Mouse (Mus musculus): ENCODE results near the gene Rab3a. TPM values are rescaled to one million over a fixed set of nuclear protein-coding genes. Genes with fewer than 3 reads are reported as not detected.

Gene Rab3a
- polyA plus RNA-seq, 1 experiment from 2014 or later: 2.7 TPM

GRCm38 (mm10) chr8:70776496-70777444 is 22.3 kb downstream of the Rab3a start, which contains the start of gene Pik3r2:
Pik3r2 (minus strand) TSS chr8:70776713.
- ATAC-seq (ENCODE audit: low read depth) (peak; percentile 85), DNase-seq (peak; percentile 95)
- H3K36me3 ChIP-seq: peaks cover 69% of the 10 kb centered on the region
- peaks cover 61% of the 10 kb centered on the region for H3K4me1 ChIP-seq (replicated peaks)
- H3K27me3 ChIP-seq: no peaks in the 10 kb centered on the region
- peak within 1 kb of the TSS; percentile 81 for H3K4me3 ChIP-seq (replicated peaks)
- peak within 1 kb of the TSS; percentile 94 for H3K27ac ChIP-seq
- no peaks in the 10 kb centered on the region for H3K9me3 ChIP-seq (replicated peaks)
- peak within 1 kb of the TSS; percentile 100 for H3K4me2 ChIP-seq
- peak within 1 kb of the TSS; percentile 96 for H3K9ac ChIP-seq
- under 1% methylated on average over 94 of the region's 94 CpGs for WGBS (ENCODE audit: insufficient replicate concordance)

- Histone ChIP-seq H3K4me2 (no peak overlapping the region), H3K27me3 (no peaks in the 10 kb centered on the region), H3K9me3 (replicated peaks) (no peaks in the 10 kb centered on the region), H3K36me3 (peaks cover 71% of the 10 kb centered on the region), H3K9ac (no peak overlapping the region), H3K4me1 (replicated peaks) (peaks cover 39% of the 10 kb centered on the region), H3K27ac (peak overlapping the region; percentile 18; the same call in 1 of the 2 replicates), H3K4me3 (replicated peaks) (no peak overlapping the region)
- WGBS (ENCODE audit: insufficient replicate concordance): 56% methylated on average over 11 of the region's 11 CpGs
- DNase-seq: no peak
- no peak for ATAC-seq (ENCODE audit: low read depth)
These were observed 25.6 kb downstream of the Rab3a start for GRCm38 (mm10) chr8:70780093-70780492.

GRCm38 (mm10) chr8:70786291-70787050 is 32.0 kb downstream of the Rab3a start:
- H3K4me1 ChIP-seq (replicated peaks): peaks cover 57% of the 10 kb centered on the region
- DNase-seq (no peak), ATAC-seq (ENCODE audit: low read depth) (no peak)
- no peak overlapping the region for H3K9ac ChIP-seq
- peaks cover 85% of the 10 kb centered on the region for H3K36me3 ChIP-seq
- no peak overlapping the region for H3K27ac ChIP-seq
- H3K4me2 ChIP-seq: no peak overlapping the region
- H3K4me3 ChIP-seq (replicated peaks): no peak overlapping the region
- H3K9me3 ChIP-seq (replicated peaks): no peaks in the 10 kb centered on the region
- no peaks in the 10 kb centered on the region for H3K27me3 ChIP-seq
- WGBS (ENCODE audit: insufficient replicate concordance): 90% methylated on average over 25 of the region's 25 CpGs

DNA sequence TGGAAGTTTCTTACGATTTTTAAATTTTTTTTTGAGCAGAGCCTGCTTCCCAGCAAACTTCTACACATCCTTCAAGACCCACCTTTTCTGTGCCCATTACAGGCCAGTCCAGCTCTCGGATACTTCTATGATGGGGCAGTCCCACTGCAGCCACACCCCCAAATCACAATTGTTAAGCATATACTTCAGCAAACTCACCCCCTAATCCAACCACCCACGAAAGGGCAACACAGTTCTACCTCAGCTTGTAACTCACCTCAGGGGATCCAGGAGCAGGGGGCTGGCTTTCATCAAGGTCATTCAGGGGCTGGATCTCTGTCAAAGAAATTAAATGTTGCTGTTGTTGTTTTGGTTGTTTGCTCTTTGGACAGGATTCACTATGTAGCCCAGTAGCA is 32.6 kb downstream of the Rab3a start:
- Histone ChIP-seq H3K27me3 (no peaks in the 10 kb centered on the region), H3K27ac (no peak overlapping the region), H3K9ac (no peak overlapping the region), H3K4me3 (replicated peaks) (no peak overlapping the region), H3K9me3 (replicated peaks) (no peaks in the 10 kb centered on the region), H3K4me1 (replicated peaks) (peaks cover 63% of the 10 kb centered on the region), H3K4me2 (0 out of 2 replicates have a peak overlapping the region, but pooled peaks have one; percentile 29), H3K36me3 (peaks cover 79% of the 10 kb centered on the region)
- ATAC-seq (ENCODE audit: low read depth) (no peak), DNase-seq (no peak)
- WGBS (ENCODE audit: insufficient replicate concordance): 89% methylated on average over 3 of the region's 3 CpGs

DNA sequence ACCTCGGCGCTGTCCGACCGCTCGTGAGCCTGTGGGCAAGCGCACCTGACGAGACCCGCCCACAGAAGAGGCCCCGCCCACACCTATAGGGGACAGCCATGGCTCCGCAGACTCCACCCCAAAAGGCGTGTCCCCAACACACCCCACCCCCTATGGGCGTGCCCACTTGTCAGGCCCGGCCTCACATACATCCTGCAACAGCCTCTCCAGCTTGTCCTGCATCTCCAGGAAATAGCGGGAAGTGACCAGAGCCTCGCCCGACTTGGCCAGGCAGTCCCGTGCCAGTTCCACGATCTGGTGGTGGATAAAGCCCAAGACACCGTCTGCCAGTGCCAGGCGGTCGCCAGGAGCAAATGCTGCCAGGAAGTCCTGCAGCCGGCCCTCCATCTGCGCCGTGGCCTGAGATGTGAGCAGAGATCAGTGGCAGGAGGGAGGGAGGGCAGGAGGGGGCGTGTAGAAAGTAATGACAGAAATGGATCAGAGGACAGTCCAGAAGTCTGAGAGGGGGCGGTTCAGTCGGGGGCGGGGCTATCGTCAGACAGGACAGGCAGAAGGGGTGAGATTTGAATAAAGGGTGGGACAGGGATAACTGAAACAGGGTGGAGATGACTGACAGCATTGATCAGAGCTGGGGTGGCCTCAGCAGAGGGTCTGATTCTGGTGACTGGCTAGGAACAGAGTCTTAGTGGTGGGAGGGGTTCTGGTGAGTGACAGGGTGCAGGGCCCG is 33.6 kb downstream of the Rab3a start:
- Histone ChIP-seq H3K4me1 (replicated peaks) (peaks cover 73% of the 10 kb centered on the region), H3K4me3 (replicated peaks) (no peak overlapping the region), H3K36me3 (peaks cover 69% of the 10 kb centered on the region), H3K27me3 (0 out of 2 replicates have a peak, but pooled peaks cover 2% of the 10 kb centered on the region), H3K9ac (no peak overlapping the region), H3K4me2 (peak overlapping the region; percentile 29; the same call in 1 of the 2 replicates), H3K9me3 (replicated peaks) (no peaks in the 10 kb centered on the region), H3K27ac (no peak overlapping the region)
- WGBS (ENCODE audit: insufficient replicate concordance): 63% methylated on average over 30 of the region's 30 CpGs
- DNase-seq (peak; percentile 68), ATAC-seq (ENCODE audit: low read depth) (no peak)

- no peak overlapping the region for H3K27ac ChIP-seq
- no peak overlapping the region for H3K4me3 ChIP-seq (replicated peaks)
- H3K36me3 ChIP-seq: peaks cover 59% of the 10 kb centered on the region
- H3K9ac ChIP-seq: no peak overlapping the region
- no peak overlapping the region for H3K4me2 ChIP-seq
- peaks cover 83% of the 10 kb centered on the region for H3K4me1 ChIP-seq (replicated peaks)
- peaks cover 11% of the 10 kb centered on the region for H3K27me3 ChIP-seq
- no peaks in the 10 kb centered on the region for H3K9me3 ChIP-seq (replicated peaks)
- DNase-seq (no peak), ATAC-seq (ENCODE audit: low read depth) (no peak)
- 80% methylated on average over 10 of the region's 10 CpGs for WGBS (ENCODE audit: insufficient replicate concordance)
These were observed 34.6 kb downstream of the Rab3a start for GRCm38 (mm10) chr8:70789046-70789445.

DNA sequence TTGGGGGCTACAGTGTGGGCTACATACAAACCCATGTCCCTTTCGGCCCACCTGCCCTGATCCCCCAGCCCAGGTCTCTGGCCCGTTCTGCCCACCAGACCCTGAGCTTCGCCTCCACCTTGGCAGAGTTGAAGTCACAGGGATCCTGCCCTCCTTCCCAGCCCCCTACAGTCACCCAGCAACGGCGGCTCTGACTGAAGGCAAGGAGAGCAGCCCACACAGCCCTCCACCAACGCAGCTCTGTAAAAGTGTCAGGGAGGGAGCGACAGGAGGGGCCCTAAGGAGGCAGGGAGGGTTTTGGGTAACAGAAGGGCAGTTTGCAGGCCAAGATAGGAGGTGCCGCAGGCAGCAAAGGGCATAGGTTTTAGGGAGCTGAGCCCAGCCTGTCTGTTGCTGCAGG is 36.4 kb downstream of the Rab3a start:
- WGBS (ENCODE audit: insufficient replicate concordance): 54% methylated on average over 8 of the region's 8 CpGs
- Histone ChIP-seq H3K4me3 (replicated peaks) (peak overlapping the region; percentile 78), H3K36me3 (peaks cover 41% of the 10 kb centered on the region), H3K9ac (peak overlapping the region; percentile 91), H3K27me3 (peaks cover 27% of the 10 kb centered on the region), H3K9me3 (replicated peaks) (no peaks in the 10 kb centered on the region), H3K27ac (peak overlapping the region; percentile 41), H3K4me2 (peak overlapping the region; percentile 94), H3K4me1 (replicated peaks) (peaks cover 91% of the 10 kb centered on the region)
- DNase-seq (no peak), ATAC-seq (ENCODE audit: low read depth) (no peak)

DNA sequence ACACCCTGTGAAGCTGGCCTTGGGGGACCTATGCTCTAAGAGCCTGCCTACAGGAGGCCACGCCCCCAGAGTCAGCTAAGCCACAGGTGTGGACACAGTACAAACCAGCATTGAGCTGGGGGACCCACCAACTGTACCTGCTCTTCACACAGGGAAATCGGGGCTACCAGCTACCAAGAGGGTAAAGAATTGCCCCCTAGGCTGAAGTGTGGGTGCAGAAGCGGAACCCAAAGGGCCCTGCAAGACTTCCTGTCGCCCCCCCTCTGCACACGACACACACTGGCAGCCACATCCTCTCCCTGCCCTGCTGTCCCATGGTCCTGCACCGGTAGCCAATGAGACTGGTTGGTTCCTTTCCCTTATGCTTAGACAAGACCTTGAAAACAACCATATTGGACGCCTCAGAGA is 36.8 kb downstream of the Rab3a start:
- peak overlapping the region; percentile 91 for H3K9ac ChIP-seq
- H3K36me3 ChIP-seq: peaks cover 37% of the 10 kb centered on the region
- DNase-seq (no peak), ATAC-seq (ENCODE audit: low read depth) (peak; percentile 19; the same call in 1 of the 2 replicates)
- peak overlapping the region; percentile 94 for H3K4me2 ChIP-seq
- peaks cover 91% of the 10 kb centered on the region for H3K4me1 ChIP-seq (replicated peaks)
- 14% methylated on average over 7 of the region's 7 CpGs for WGBS (ENCODE audit: insufficient replicate concordance)
- H3K27ac ChIP-seq: peak overlapping the region; percentile 75
- peaks cover 31% of the 10 kb centered on the region for H3K27me3 ChIP-seq
- H3K9me3 ChIP-seq (replicated peaks): no peaks in the 10 kb centered on the region
- H3K4me3 ChIP-seq (replicated peaks): peak overlapping the region; percentile 78

- Histone ChIP-seq H3K4me1 (replicated peaks) (peaks cover 92% of the 10 kb centered on the region), H3K9me3 (replicated peaks) (no peaks in the 10 kb centered on the region), H3K27ac (peak overlapping the region; percentile 75), H3K27me3 (peaks cover 36% of the 10 kb centered on the region), H3K9ac (peak overlapping the region; percentile 91), H3K36me3 (peaks cover 28% of the 10 kb centered on the region), H3K4me3 (replicated peaks) (peak overlapping the region; percentile 78), H3K4me2 (peak overlapping the region; percentile 94)
- 3% methylated on average over 58 of the region's 58 CpGs for WGBS (ENCODE audit: insufficient replicate concordance)
- DNase-seq (peak; percentile 93), ATAC-seq (ENCODE audit: low read depth) (peak; percentile 52)
These were observed 37.7 kb downstream of the Rab3a start for GRCm38 (mm10) chr8:70791975-70792691.

- Histone ChIP-seq H3K4me3 (replicated peaks) (peak overlapping the region; percentile 78), H3K27me3 (peaks cover 39% of the 10 kb centered on the region), H3K9ac (peak overlapping the region; percentile 91), H3K9me3 (replicated peaks) (no peaks in the 10 kb centered on the region), H3K4me2 (peak overlapping the region; percentile 94), H3K4me1 (replicated peaks) (peaks cover 92% of the 10 kb centered on the region), H3K36me3 (peaks cover 23% of the 10 kb centered on the region), H3K27ac (peak overlapping the region; percentile 63; the same call in 1 of the 2 replicates)
- peak; percentile 1 for ATAC-seq (ENCODE audit: low read depth)
- under 1% methylated on average over 20 of the region's 20 CpGs for WGBS (ENCODE audit: insufficient replicate concordance)
- peak; percentile 73 for DNase-seq
These were observed 38.2 kb downstream of the Rab3a start for GRCm38 (mm10) chr8:70792700-70793099.
